Mouse (Mus musculus) midbrain, postnatal 0 days (tissue): ENCODE results near the gene Sult6b1. TPM values are rescaled to one million over a fixed set of nuclear protein-coding genes. Genes with fewer than 3 reads are reported as not detected.

ENCODE experiments used
- ATAC-seq: fragments of 200-750 bp; cut with Nextera tagmentation; 2 replicates; pipeline ENCODE4 v1.8.0; 2017; ENCODE audit warnings: moderate number of reproducible peaks, mild to moderate bottlenecking, moderate TSS enrichment, moderate library complexity; ENCODE audit not compliant: low FRiP score
- DNase-seq: peaks from one replicate; pipeline ENCODE4 v3.0.0-alpha.2; 2015; ENCODE audit warnings: low spot score
- H3K27ac ChIP-seq: fragments of 300-500 bp; sonication (generic); 2 replicates; pipeline ENCODE4 v1.5.1; 2014; ENCODE audit warnings: low read depth, mild to moderate bottlenecking, low read length, mixed read lengths
- H3K27me3 ChIP-seq: fragments of 300-500 bp; sonication (generic); 2 replicates; pipeline ENCODE4 v1.6.1; 2014; ENCODE audit warnings: low read length, control low read depth, mixed read lengths; ENCODE audit not compliant: insufficient read depth
- H3K36me3 ChIP-seq: fragments of 300-500 bp; sonication (generic); 2 replicates; pipeline ENCODE4 v1.6.1; 2014; ENCODE audit warnings: low read length, control low read depth, mixed read lengths; ENCODE audit not compliant: insufficient read depth
- H3K4me1 ChIP-seq: fragments of 300-500 bp; sonication (generic); 2 replicates; pipeline ENCODE4 v1.6.1; 2014; ENCODE audit warnings: mild to moderate bottlenecking, control low read depth, antibody characterized with exemption, low read length, mixed read lengths; ENCODE audit not compliant: insufficient read depth
- H3K4me2 ChIP-seq: fragments of 300-500 bp; sonication (generic); 2 replicates; pipeline ENCODE4 v1.6.1; 2014; ENCODE audit warnings: low read depth, mild to moderate bottlenecking, low read length, mixed read lengths; ENCODE audit not compliant: poor library complexity, severe bottlenecking
- H3K4me3 ChIP-seq: fragments of 300-500 bp; sonication (generic); 2 replicates; pipeline ENCODE4 v1.5.1; 2014; ENCODE audit warnings: low read depth, mild to moderate bottlenecking, low read length, moderate library complexity
- H3K9ac ChIP-seq: fragments of 300-500 bp; sonication (generic); replicated peaks from 2 replicates; pipeline ENCODE4 v1.6.1; 2014; ENCODE audit warnings: mild to moderate bottlenecking, low read length, moderate library complexity, mixed read lengths; ENCODE audit not compliant: poor library complexity, severe bottlenecking
- H3K9me3 ChIP-seq: fragments of 300-500 bp; sonication (generic); 2 replicates; pipeline ENCODE4 v1.6.1; 2016; ENCODE audit warnings: low read length, control low read depth
- CTCF ChIP-seq: IDR thresholded peaks from 2 replicates; pipeline ENCODE4 v1.5.1; 2016; ENCODE audit warnings: antibody characterized with exemption, mild to moderate bottlenecking
- WGBS: fragments of 180-500 bp; shearing (Covaris S2); extraction: QIAGEN DNeasy Blood & Tissue Kit; methylation state at CpG from one replicate; pipeline ENCODE4 v1.1.7; 2014; 5-methylcytosine and 5-hydroxymethylcytosine counted together
- polyA plus RNA-seq: library from polyadenylated mRNA; unstranded; fragments of >200 nt; fragmentation: Nextera tagmentation; extraction: Ambion mirVana; gene quantifications from 2 replicates; pipeline ENCODE4 v1.2.1, GENCODE M21; 2015
- total RNA-seq: library from RNA; depleted of rRNA; stranded (reverse); fragments of >200 nt; gene quantifications from 2 replicates; pipeline ENCODE4 v1.2.3, GENCODE M21; 2014

Sult6b1 gene
- total and polyA plus RNA-seq, 2 experiments from 2014 or later: not detected

DNA sequence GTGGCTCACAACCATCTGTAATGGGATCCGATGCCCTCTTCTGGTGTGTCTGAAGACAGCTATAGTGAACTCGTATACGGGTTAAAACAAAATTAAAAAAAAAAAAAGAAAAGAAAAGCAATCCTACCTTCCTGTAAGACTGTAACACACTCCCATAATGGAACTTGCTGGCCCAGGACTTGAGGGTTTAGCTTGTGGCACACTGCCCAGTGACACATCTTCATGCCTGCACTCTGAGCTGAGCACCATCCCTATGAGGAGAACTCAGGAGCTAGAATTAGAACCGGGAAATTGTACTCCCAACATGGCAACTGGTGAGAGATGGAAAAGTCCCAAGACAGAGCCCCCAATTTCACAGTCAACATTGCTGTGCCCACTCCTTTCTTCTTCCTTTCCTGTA is 23.5 kb downstream of the Sult6b1 start:
- no peak for TF ChIP-seq CTCF
- Histone ChIP-seq H3K4me3 (no peak overlapping the region), H3K9me3 (no peaks in the 10 kb centered on the region), H3K4me1 (no peaks in the 10 kb centered on the region), H3K27ac (no peak overlapping the region), H3K36me3 (no peaks in the 10 kb centered on the region), H3K9ac (no peak overlapping the region), H3K27me3 (no peaks in the 10 kb centered on the region), H3K4me2 (no peak overlapping the region)
- WGBS: 87% methylated on average over 4 of the region's 4 CpGs
- DNase-seq: no peak
- no peak for ATAC-seq

DNA sequence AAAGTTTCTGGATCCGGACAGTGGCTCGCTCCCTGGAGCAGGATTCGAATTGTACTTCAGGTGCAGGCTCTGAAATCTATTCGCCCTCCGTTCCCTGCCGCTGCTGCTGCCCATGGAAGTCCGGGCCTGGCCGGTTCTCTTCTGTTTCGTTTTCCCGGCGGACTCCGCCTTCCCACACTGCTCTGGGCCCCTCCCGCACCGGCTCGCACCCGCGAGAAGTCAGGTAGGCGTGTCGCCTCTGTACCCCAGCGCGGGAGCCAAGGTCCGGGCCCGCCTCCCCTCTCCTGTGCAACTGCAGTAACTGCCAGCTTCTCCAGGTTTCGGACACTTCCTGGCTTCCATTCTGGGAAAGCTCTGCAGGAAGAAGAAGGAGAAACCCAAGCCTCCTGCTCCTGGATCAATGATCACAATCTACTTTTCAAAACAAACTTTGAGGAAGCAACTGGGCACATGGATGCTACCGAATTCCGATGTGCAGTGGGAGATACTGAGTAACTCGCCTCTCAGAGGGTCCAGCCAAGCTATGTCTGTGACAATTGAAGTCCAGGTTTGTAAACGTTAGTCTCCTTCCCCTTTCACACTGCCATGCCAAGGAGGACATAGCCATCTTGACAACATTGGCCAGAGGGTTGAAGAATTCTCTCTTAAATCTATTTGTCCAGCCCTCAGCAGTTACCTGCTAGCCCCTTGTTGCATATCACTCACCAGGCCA is 24.2 kb downstream of the Sult6b1 start, which contains the start of gene Eif2ak2:
Gene Eif2ak2 (minus strand): TSS at position 173 of the 712 bp plus-strand sequence.
- DNase-seq: peak; percentile 65
- H3K9me3 ChIP-seq: no peaks in the 10 kb centered on the region
- H3K4me3 ChIP-seq: peak within 1 kb of the TSS; percentile 38
- peak within 1 kb of the TSS; percentile 67 for H3K27ac ChIP-seq
- peak within 1 kb of the TSS; percentile 76 for H3K4me2 ChIP-seq
- peak within 1 kb of the TSS; percentile 55 for H3K9ac ChIP-seq
- H3K27me3 ChIP-seq: no peaks in the 10 kb centered on the region
- 4% methylated on average over 28 of the region's 28 CpGs for WGBS
- no peaks in the 10 kb centered on the region for H3K36me3 ChIP-seq
- peak; percentile 92 for ATAC-seq
- TF ChIP-seq CTCF: no peak
- H3K4me1 ChIP-seq: no peaks in the 10 kb centered on the region

DNA sequence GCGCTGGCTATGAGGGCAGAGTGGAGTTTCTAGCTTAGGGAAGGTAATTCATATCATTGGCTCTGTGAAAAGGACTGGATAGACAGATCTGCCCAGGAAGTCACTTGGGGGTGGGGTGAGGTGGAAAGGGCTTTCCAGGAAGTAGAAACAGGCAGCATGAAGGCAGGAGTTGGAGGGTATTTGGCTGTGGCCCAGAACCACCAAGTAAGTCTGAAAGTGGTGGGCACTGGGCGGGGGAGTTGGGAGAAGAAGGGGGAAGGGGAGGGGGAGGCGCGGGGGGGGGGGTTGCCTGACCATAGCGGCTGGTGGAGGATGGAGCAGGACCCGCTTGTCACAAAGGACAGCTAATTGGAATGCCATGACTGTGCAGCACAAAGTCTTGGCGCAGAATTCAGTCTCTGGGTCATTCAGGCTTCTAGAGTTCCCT is 24.9 kb downstream of the Sult6b1 start:
- no peak for TF ChIP-seq CTCF
- Histone ChIP-seq H3K27me3 (no peaks in the 10 kb centered on the region), H3K4me2 (peak overlapping the region; percentile 76), H3K4me3 (peak overlapping the region; percentile 38), H3K9me3 (no peaks in the 10 kb centered on the region), H3K36me3 (no peaks in the 10 kb centered on the region), H3K27ac (peak overlapping the region; percentile 67), H3K4me1 (no peaks in the 10 kb centered on the region), H3K9ac (peak overlapping the region; percentile 55)
- WGBS: 26% methylated on average over 3 of the region's 7 CpGs
- peak; percentile 33 for DNase-seq
- peak; percentile 63 for ATAC-seq

DNA sequence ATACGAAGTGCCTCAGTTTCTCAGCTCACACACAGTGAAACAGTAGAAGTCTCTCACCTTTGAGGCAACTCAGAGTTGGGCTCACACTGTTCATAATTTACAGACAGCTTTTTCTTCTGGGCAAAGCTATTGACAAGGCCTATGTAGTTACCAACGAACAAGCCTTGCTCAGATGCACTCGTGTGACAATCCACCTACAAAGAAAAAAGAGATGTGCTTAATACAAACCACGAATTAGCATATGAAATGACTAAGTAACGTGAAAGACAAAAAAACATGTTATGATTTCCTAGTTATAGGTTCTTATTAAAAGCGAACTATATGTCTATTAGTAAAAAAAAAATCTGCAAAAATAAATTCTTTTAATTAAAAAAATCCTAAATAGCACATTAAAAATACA is 32.9 kb downstream of the Sult6b1 start:
- H3K27ac ChIP-seq: no peak overlapping the region
- no peaks in the 10 kb centered on the region for H3K9me3 ChIP-seq
- H3K4me2 ChIP-seq: no peak overlapping the region
- H3K9ac ChIP-seq: no peak overlapping the region
- no peaks in the 10 kb centered on the region for H3K27me3 ChIP-seq
- no peaks in the 10 kb centered on the region for H3K4me1 ChIP-seq
- DNase-seq: no peak
- 88% methylated on average over 6 of the region's 6 CpGs for WGBS
- no peak overlapping the region for H3K4me3 ChIP-seq
- H3K36me3 ChIP-seq: no peaks in the 10 kb centered on the region
- no peak for ATAC-seq
- TF ChIP-seq CTCF: no peak

DNA sequence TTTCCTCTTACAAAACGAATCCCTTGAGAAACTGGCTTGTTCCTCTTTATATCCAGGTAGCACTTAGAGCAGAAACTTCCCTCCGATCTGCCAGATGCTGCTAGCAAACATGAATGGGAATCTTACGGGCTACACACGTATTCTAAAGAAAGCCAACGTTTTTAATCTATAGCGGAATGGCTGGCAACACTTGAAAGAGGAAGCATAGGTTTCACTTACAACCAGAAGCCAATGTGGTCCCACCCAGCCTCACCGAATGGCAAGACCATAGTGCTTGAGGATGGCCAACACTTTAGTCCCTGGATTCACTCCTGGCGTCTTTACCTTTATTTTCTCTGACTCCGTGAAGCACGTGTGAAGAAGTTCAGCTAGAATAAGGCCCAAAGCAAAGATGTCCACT is 50.5 kb downstream of the Sult6b1 start:
- no peaks in the 10 kb centered on the region for H3K36me3 ChIP-seq
- ATAC-seq: no peak
- H3K9me3 ChIP-seq: no peaks in the 10 kb centered on the region
- H3K4me3 ChIP-seq: no peak overlapping the region
- no peak overlapping the region for H3K4me2 ChIP-seq
- H3K9ac ChIP-seq: no peak overlapping the region
- H3K27me3 ChIP-seq: no peaks in the 10 kb centered on the region
- no peak overlapping the region for H3K27ac ChIP-seq
- no peak for TF ChIP-seq CTCF
- no peak for DNase-seq
- H3K4me1 ChIP-seq: no peaks in the 10 kb centered on the region
- 90% methylated on average over 10 of the region's 10 CpGs for WGBS

DNA sequence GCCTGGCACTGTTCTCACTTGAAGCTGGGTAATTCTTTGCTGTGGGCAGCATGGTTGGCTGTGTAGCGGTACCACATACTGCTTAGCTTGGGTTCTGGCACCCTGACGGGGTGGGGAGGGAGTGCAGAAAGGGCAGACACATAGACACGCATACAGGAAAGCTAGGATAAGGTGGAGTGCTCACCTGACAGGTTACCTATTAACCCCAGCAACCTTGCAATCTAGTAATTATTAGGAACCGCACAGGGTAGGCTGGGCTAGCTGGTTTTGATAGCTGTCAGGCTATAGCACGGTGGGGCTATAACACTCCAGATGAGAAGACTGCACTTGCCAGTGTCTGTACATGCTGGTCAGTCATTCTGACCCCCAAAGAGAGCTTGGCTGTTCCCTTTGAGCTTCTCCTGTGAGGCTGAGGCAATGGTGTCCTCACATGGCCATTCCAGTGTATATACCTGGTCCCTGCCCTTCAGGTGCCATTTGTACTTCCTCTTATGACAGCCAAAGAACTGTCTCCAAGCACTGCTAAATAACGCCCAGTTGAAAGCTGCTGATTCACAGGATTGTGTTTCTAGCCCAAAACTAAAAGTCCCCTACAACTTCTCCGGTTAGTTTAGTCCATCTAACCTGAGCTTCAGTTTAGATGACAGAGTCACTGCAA is 64.4 kb downstream of the Sult6b1 start:
- H3K36me3 ChIP-seq: peaks cover 67% of the 10 kb centered on the region
- ATAC-seq: no peak
- H3K27me3 ChIP-seq: no peaks in the 10 kb centered on the region
- H3K4me1 ChIP-seq: no peaks in the 10 kb centered on the region
- H3K4me3 ChIP-seq: no peak overlapping the region
- DNase-seq: no peak
- H3K4me2 ChIP-seq: no peak overlapping the region
- H3K27ac ChIP-seq: no peak overlapping the region
- TF ChIP-seq CTCF: no peak
- H3K9ac ChIP-seq: no peak overlapping the region
- WGBS: 95% methylated on average over 7 of the region's 7 CpGs
- H3K9me3 ChIP-seq: no peaks in the 10 kb centered on the region
